Mouse (Mus musculus): ENCODE measurements around the gene Gm3285.

GRCm38 (mm10) chr10:77864067-77864761 is 2.4 kb downstream of the Gm3285 start:
- TF ChIP-seq CTCF (IDR thresholded peaks at IDR 0.05; ENCODE audit: extremely low read depth, insufficient read length, insufficient replicate concordance, low read depth, low read length) (no peak), POLR2A (IDR thresholded peaks at IDR 0.05; ENCODE audit: low read depth, low read length) (peak; percentile 28; the same call in 1 of the 2 replicates)
